Mouse (Mus musculus) ES-Bruce4 (cell line): Measurements from ENCODE around the gene Ica1. TPM values are rescaled to one million over a fixed set of nuclear protein-coding genes. Genes with fewer than 3 reads are reported as not detected.

Source experiments
- H3K27ac ChIP-seq: 2 replicates; pipeline ENCODE4 v1.5.1; 2012; ENCODE audit warnings: low read length, inconsistent platforms; ENCODE audit not compliant: insufficient read depth
- H3K27me3 ChIP-seq: 2 replicates; pipeline ENCODE4 v1.6.1; 2012; ENCODE audit warnings: mild to moderate bottlenecking, low read length, inconsistent platforms; ENCODE audit not compliant: control insufficient read depth, poor library complexity, insufficient read depth, severe bottlenecking
- H3K36me3 ChIP-seq: 2 replicates; pipeline ENCODE4 v1.6.1; 2012; ENCODE audit warnings: inconsistent platforms, mild to moderate bottlenecking, low read length, moderate library complexity; ENCODE audit not compliant: control insufficient read depth, poor library complexity, insufficient read depth, severe bottlenecking
- H3K4me1 ChIP-seq: one replicate; pipeline ENCODE4 v1.8.1; 2011; ENCODE audit warnings: low read length; ENCODE audit not compliant: control insufficient read depth, insufficient read depth
- H3K4me3 ChIP-seq: 2 replicates; pipeline ENCODE4 v1.5.1; 2011; ENCODE audit warnings: low read depth, mild to moderate bottlenecking, low read length
- H3K9ac ChIP-seq: 2 replicates; pipeline ENCODE4 v1.6.1; 2012; ENCODE audit warnings: low read depth, mild to moderate bottlenecking, inconsistent platforms; ENCODE audit not compliant: poor library complexity, severe bottlenecking
- H3K9me3 ChIP-seq: replicated peaks from 2 replicates; pipeline ENCODE4 v1.6.1; 2012; ENCODE audit warnings: mild to moderate bottlenecking, low read length, inconsistent platforms; ENCODE audit not compliant: control insufficient read depth, poor library complexity, insufficient read depth, severe bottlenecking
- CTCF ChIP-seq: IDR thresholded peaks from one replicate; pipeline ENCODE4 v1.8.1; 2011; ENCODE audit warnings: low read depth, low read length
- EP300 ChIP-seq: IDR thresholded peaks from 2 replicates; pipeline ENCODE4 v1.6.1; 2011; ENCODE audit warnings: low read depth, low read length; ENCODE audit not compliant: insufficient read depth
- POLR2A ChIP-seq: IDR thresholded peaks from one replicate; pipeline ENCODE4 v1.8.1; 2011; ENCODE audit warnings: low read length; ENCODE audit not compliant: insufficient read depth
- polyA plus RNA-seq: library from polyadenylated mRNA; stranded (reverse); fragments of >200 nt; gene quantifications from 2 replicates; pipeline ENCODE4 v1.2.4, GENCODE M21; 2011; ENCODE audit warnings: low read depth; ENCODE audit not compliant: missing spikeins, insufficient read depth, insufficient read length

Gene Ica1
- polyA plus RNA-seq, 1 experiment: 11.0 TPM

DNA sequence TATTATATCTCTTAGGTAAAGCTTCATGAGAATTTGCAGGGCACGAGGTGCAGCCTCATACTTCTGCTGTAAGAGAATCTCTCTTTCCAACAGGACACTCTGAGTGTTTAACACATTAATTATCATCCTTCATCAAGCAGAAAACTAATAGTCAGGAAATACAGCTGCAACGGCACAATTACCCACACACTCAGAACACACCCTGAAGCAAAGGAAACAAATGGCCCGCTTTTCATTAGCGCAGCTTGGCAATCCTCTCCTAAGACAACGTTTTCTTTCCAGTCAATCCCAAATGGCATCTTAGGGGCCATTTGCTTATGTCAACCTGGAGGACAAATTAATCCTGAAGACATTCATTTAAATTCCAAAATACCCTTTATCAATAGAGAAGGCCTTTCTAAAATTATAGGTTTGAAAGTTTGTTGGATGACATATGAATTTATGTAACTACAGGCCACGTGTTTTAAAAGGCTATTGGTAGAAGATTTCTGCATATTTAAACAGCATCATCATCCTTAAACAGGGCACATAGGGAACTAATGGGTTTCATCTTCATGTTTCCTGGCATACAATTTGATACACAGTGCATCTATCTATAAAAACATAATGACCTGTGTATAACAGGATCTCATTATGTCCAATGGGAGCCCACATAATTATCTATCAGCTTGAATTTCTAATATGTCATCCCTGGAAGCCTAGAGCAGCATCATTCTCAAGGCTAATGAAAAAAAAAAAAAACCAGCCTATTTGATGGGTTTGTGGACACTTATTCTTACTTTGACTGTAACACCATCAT, 110.1 kb downstream of the Ica1 start:
- H3K27ac ChIP-seq: no peak overlapping the region
- TF ChIP-seq POLR2A (no peak), CTCF (no peak), EP300 (no peak)
- no peaks in the 10 kb centered on the region for H3K9me3 ChIP-seq
- H3K27me3 ChIP-seq: no peaks in the 10 kb centered on the region
- no peaks in the 10 kb centered on the region for H3K36me3 ChIP-seq
- H3K9ac ChIP-seq: no peak overlapping the region
- H3K4me1 ChIP-seq: no peaks in the 10 kb centered on the region
- H3K4me3 ChIP-seq: no peak overlapping the region

- H3K27ac ChIP-seq: no peak overlapping the region
- H3K4me1 ChIP-seq: peaks cover 4% of the 10 kb centered on the region
- TF ChIP-seq CTCF (no peak), POLR2A (no peak), EP300 (no peak)
- H3K4me3 ChIP-seq: no peak overlapping the region
- H3K36me3 ChIP-seq: no peaks in the 10 kb centered on the region
- H3K27me3 ChIP-seq: no peaks in the 10 kb centered on the region
- no peaks in the 10 kb centered on the region for H3K9me3 ChIP-seq
- H3K9ac ChIP-seq: no peak overlapping the region
These were observed 112.5 kb downstream of the Ica1 start for GRCm38 (mm10) chr6:8665786-8666185.

DNA sequence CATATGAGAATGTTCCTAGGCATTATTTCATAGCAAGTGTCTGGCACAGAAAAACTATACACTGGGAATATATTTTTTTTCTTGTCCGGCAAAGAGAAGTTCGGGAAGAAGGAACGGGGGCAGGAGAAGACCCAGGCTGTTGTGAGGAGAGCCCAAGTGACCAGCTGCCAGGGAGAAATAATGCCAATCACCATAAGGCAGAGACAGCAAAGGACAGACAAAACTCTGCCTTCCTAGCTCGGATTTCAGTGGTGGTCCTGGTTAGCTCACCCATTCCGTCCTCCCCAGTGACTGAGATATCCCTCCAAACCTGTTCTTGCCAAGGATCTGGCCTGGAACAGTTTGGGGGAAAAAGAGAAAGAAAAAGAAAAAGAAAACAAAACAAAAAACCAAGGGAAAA, 113.3 kb downstream of the Ica1 start:
- Histone ChIP-seq H3K27ac (no peak overlapping the region), H3K9ac (no peak overlapping the region)
- no peak for TF ChIP-seq CTCF
- no peak for TF ChIP-seq EP300
- TF ChIP-seq POLR2A: no peak

DNA sequence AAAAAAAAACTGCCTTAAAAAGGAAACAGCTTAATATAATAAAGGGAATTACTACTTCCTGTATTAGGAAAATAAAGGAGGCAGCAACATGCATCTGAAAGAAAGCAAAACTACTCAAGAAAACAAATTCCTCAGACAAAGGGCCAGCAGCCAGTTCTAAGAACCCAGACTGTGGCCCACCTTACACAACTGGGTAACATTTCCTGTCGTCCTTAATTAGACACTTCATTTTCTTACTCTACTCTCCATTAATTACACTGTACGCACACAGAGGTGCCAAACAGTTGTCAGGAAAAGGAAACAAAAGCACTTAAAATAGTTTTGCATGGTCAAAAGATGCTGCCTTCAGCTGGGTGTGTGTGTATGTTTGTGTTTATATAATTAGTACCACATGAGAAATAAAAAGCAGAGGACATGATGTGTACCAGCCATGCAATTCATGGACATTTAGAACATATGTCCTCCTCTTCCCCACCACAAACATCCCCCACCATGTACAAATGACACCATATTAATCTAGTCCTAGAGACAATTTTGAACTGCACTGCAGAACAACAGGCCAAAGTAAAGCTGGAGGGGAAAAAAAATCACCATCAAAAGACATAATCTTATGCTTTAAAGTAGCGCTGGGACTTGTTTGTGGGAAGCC, 115.1 kb downstream of the Ica1 start:
- no peak for TF ChIP-seq EP300
- TF ChIP-seq CTCF: no peak
- TF ChIP-seq POLR2A: no peak
- H3K27ac ChIP-seq: no peak overlapping the region
- H3K9me3 ChIP-seq: no peaks in the 10 kb centered on the region
- no peaks in the 10 kb centered on the region for H3K36me3 ChIP-seq
- H3K27me3 ChIP-seq: no peaks in the 10 kb centered on the region
- H3K9ac ChIP-seq: no peak overlapping the region
- H3K4me3 ChIP-seq: no peak overlapping the region
- peaks cover 4% of the 10 kb centered on the region for H3K4me1 ChIP-seq

More for the DNA sequence above, 113.3 kb downstream of the Ica1 start:
- H3K9me3 ChIP-seq: no peaks in the 10 kb centered on the region
- H3K4me3 ChIP-seq: no peak overlapping the region
- H3K36me3 ChIP-seq: no peaks in the 10 kb centered on the region
- no peaks in the 10 kb centered on the region for H3K27me3 ChIP-seq
- peaks cover 4% of the 10 kb centered on the region for H3K4me1 ChIP-seq

DNA sequence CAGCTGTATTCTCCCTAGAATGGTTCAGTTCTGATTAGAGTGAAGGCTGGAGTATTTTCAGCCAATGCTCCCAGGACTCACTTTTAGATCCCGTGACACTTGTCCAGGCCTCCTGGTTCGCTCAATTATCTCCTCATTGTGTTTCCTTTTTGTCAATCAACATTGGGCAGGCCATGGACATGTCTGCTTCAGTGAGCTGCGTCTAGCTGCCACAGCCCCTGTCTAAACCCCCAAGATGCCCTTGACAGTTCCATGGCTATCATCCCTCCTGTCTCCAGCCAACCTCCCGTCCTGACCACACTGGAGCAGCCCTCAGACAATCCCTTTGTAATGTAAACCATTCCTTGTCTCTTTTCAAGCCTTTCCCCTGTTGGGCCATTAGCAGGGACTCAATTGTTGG, 116.9 kb downstream of the Ica1 start:
- TF ChIP-seq EP300: peak; percentile 90
- no peak for TF ChIP-seq CTCF
- Histone ChIP-seq H3K4me3 (no peak overlapping the region), H3K4me1 (peaks cover 4% of the 10 kb centered on the region), H3K9ac (no peak overlapping the region), H3K27ac (peak overlapping the region; percentile 71), H3K27me3 (no peaks in the 10 kb centered on the region), H3K9me3 (no peaks in the 10 kb centered on the region; the same call in 1 of the 2 replicates), H3K36me3 (no peaks in the 10 kb centered on the region)

DNA sequence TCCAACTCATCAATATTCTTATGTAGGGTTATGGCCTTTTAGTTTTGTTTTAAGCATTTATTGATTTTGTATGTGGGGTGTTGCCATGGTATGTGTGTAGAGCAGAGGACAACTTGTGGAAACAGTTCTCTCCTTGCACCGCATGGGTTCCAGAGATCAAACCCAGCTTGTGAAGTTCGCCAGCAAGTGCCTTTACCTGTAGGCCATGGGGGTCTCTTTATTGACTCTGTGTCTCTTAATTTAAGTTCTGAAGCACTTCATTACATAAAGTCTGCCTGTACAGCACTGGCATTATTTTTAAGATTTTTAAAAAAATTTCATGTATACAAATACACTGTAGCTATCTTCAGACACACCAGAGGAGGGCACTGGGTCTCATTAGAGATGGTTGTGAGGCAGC, 118.2 kb downstream of the Ica1 start:
- H3K36me3 ChIP-seq: no peaks in the 10 kb centered on the region
- no peak overlapping the region for H3K9ac ChIP-seq
- H3K27me3 ChIP-seq: no peaks in the 10 kb centered on the region
- no peak overlapping the region for H3K27ac ChIP-seq
- H3K4me1 ChIP-seq: peaks cover 4% of the 10 kb centered on the region
- no peaks in the 10 kb centered on the region; the same call in none of the 2 replicates for H3K9me3 ChIP-seq
- no peak for TF ChIP-seq CTCF
- TF ChIP-seq POLR2A: no peak
- TF ChIP-seq EP300: no peak
- no peak overlapping the region for H3K4me3 ChIP-seq
